Mouse (Mus musculus): ENCODE measurements around the gene Erich6b. TPM values are rescaled to one million over a fixed set of nuclear protein-coding genes. Genes with fewer than 3 reads are reported as not detected.

The Erich6b gene
- polyA plus RNA-seq (2014; fragmentation: Illumina TruSeq; extraction: RNeasy Lipid Tissue Mini Kit (QIAGEN cat#74804); ENCODE audit: low read depth, low replicate concordance): not detected

GRCm38 (mm10) chr14:75642080-75642479 is at the start of gene Erich6b:
TSS of gene Erich6b (plus strand) at chr14:75642259.

GRCm38 (mm10) chr14:75592978-75593377 is 49.1 kb upstream of the Erich6b start, which contains the start of gene Spert:
TSS of gene Spert (minus strand) at chr14:75593116.

Other genes starting within 250 kb of the Erich6b start
- gene Siah3, start 186.3 kb upstream of the Erich6b start, polyA plus RNA-seq (2014; fragmentation: Illumina TruSeq; extraction: RNeasy Lipid Tissue Mini Kit (QIAGEN cat#74804); ENCODE audit: low read depth, low replicate concordance): 0.12 TPM
- gene Spert, start 49.1 kb upstream of the Erich6b start, polyA plus RNA-seq (2014; fragmentation: Illumina TruSeq; extraction: RNeasy Lipid Tissue Mini Kit (QIAGEN cat#74804); ENCODE audit: low read depth, low replicate concordance): not detected
- 36.6 TPM for gene Cog3, start 112.3 kb downstream of the Erich6b start, polyA plus RNA-seq (2014; fragmentation: Illumina TruSeq; extraction: RNeasy Lipid Tissue Mini Kit (QIAGEN cat#74804); ENCODE audit: low read depth, low replicate concordance)
- 100 TPM for gene Slc25a30, start 144.8 kb downstream of the Erich6b start, polyA plus RNA-seq (2014; fragmentation: Illumina TruSeq; extraction: RNeasy Lipid Tissue Mini Kit (QIAGEN cat#74804); ENCODE audit: low read depth, low replicate concordance)
- gene Tpt1, start 202.8 kb downstream of the Erich6b start, polyA plus RNA-seq (2014; fragmentation: Illumina TruSeq; extraction: RNeasy Lipid Tissue Mini Kit (QIAGEN cat#74804); ENCODE audit: low read depth, low replicate concordance): 10,763 TPM

Measured in adrenal gland, adult 10 weeks (tissue).